Mouse (Mus musculus) cerebellum, adult 2 months (tissue): ENCODE data around the gene Nanos2. TPM values are rescaled to one million over a fixed set of nuclear protein-coding genes. Genes with fewer than 3 reads are reported as not detected.

Source experiments
- DNase-seq, 2 experiments: peaks; one replicate each; pipeline ENCODE4 v3.0.0; 2021
- H3K27ac ChIP-seq: fragments of 200-500 bp; 2 replicates; pipeline ENCODE4 v1.5.1; 2012; ENCODE audit warnings: low read length, control low read depth, inconsistent platforms; ENCODE audit not compliant: insufficient read depth
- H3K27me3 ChIP-seq: fragments of 200-500 bp; 2 replicates; pipeline ENCODE4 v1.6.1; 2012; ENCODE audit warnings: inconsistent platforms, mild to moderate bottlenecking, low read length, moderate library complexity; ENCODE audit not compliant: control insufficient read depth, insufficient read depth
- H3K4me1 ChIP-seq: fragments of 200-500 bp; 2 replicates; pipeline ENCODE4 v1.6.1; 2011; ENCODE audit warnings: low read length; ENCODE audit not compliant: control insufficient read depth, insufficient read depth
- H3K4me3 ChIP-seq: fragments of 200-500 bp; replicated peaks from 2 replicates; pipeline ENCODE3; 2011; ENCODE audit warnings: mild to moderate bottlenecking, low read depth, low read length, control low read depth; ENCODE audit not compliant: insufficient read depth
- CTCF ChIP-seq: fragments of 200-500 bp; IDR thresholded peaks from 2 replicates; pipeline ENCODE4 v1.5.1; 2011; ENCODE audit warnings: low read depth, mild to moderate bottlenecking, control low read depth, low read length, moderate library complexity, borderline replicate concordance; ENCODE audit not compliant: insufficient read depth
- POLR2A ChIP-seq: fragments of 200-500 bp; IDR thresholded peaks from 2 replicates; pipeline ENCODE4 v1.6.1; 2011; ENCODE audit warnings: low read length, control low read depth, borderline replicate concordance; ENCODE audit not compliant: insufficient read depth
- WGBS: fragments of 180-500 bp; shearing (Covaris S2); methylation state at CpG from one replicate; pipeline ENCODE4 v1.1.7; 2018; 5-methylcytosine and 5-hydroxymethylcytosine counted together
- polyA plus RNA-seq: library from polyadenylated mRNA; depleted of rRNA; stranded (reverse); fragments of >200 nt; gene quantifications from 2 replicates; pipeline ENCODE4 v1.2.3, GENCODE M21; 2012

Gene Nanos2
- polyA plus RNA-seq, 1 experiment, result 2.7 TPM

DNA sequence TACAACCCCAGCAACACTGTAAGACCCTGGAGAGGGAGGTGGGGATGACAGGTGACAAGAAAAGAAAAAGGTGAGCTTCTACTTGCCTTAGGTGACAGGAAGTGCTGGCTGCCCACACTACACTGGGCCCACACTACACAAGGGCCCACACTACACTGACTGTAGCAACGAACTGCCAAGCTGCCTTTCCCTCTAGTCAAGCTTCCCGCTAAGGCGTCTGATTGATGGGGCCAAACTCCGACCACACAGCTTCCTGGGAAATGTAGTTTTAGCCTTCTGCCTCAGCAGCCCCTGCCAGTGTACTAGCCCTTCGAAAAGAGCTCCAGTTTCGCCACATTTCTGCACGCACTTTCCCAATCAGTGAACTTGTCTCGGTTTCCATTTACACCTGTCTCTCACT lies 19.6 kb upstream of the Nanos2 start:
- Histone ChIP-seq H3K27me3 (no peaks in the 10 kb centered on the region), H3K4me1 (no peaks in the 10 kb centered on the region), H3K4me3 (no peak overlapping the region), H3K27ac (no peak overlapping the region)
- no peak for DNase-seq
- 12% methylated on average over 8 of the region's 8 CpGs for WGBS
- no peak for TF ChIP-seq CTCF
- TF ChIP-seq POLR2A, result no peak

- Histone ChIP-seq H3K27me3 (no peaks in the 10 kb centered on the region), H3K4me3 (no peak overlapping the region), H3K27ac (no peak overlapping the region), H3K4me1 (no peaks in the 10 kb centered on the region)
- whole genome bisulfite sequencing, result 86% methylated on average over 3 of the region's 3 CpGs
- TF ChIP-seq POLR2A (no peak), CTCF (peak; percentile 11; the same call in 1 of the 2 replicates)
- DNase-seq, result no peak
These were observed 16.2 kb upstream of the Nanos2 start for GRCm38 (mm10) chr7:18970956-18971355.

GRCm38 (mm10) chr7:18978381-18978780 lies 8.8 kb upstream of the Nanos2 start:
- TF ChIP-seq POLR2A (no peak), CTCF (no peak)
- no peak for DNase-seq
- Histone ChIP-seq H3K27me3 (no peaks in the 10 kb centered on the region; the same call in 1 of the 2 replicates), H3K4me3 (no peak overlapping the region), H3K27ac (no peak overlapping the region), H3K4me1 (no peaks in the 10 kb centered on the region)
- 58% methylated on average over 9 of the region's 9 CpGs for WGBS

GRCm38 (mm10) chr7:18986503-18986902 lies 697 bp upstream of the Nanos2 start:
- H3K27me3 ChIP-seq, result no peaks in the 10 kb centered on the region
- no peak for DNase-seq
- H3K4me3 ChIP-seq, result no peak overlapping the region
- WGBS, result 75% methylated on average over 2 of the region's 2 CpGs
- TF ChIP-seq POLR2A, result no peak
- TF ChIP-seq CTCF, result no peak
- H3K27ac ChIP-seq, result no peak overlapping the region
- H3K4me1 ChIP-seq, result no peaks in the 10 kb centered on the region

DNA sequence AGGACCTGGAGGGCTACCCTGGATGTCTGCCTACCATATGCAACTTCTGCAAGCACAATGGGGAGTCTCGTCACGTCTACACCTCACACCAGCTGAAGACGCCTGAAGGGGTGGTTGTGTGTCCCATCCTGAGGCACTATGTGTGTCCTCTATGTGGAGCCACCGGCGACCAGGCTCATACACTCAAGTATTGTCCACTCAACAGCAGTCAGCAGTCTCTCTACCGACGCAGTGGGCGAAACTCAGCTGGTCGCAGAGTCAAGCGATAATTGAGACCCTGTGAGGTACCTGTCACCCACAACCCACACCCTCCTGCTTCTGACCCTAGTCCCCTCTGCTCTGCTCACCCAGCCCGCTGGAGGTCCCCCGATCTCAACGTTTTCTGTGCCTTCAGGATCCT lies 547 bp downstream of the Nanos2 start:
- Histone ChIP-seq H3K4me1 (peaks cover 3% of the 10 kb centered on the region; the same call in 1 of the 2 replicates), H3K27me3 (no peaks in the 10 kb centered on the region), H3K27ac (no peak overlapping the region), H3K4me3 (no peak overlapping the region)
- no peak for DNase-seq
- TF ChIP-seq CTCF, result no peak
- TF ChIP-seq POLR2A, result no peak
- 80% methylated on average over 13 of the region's 13 CpGs for WGBS

DNA sequence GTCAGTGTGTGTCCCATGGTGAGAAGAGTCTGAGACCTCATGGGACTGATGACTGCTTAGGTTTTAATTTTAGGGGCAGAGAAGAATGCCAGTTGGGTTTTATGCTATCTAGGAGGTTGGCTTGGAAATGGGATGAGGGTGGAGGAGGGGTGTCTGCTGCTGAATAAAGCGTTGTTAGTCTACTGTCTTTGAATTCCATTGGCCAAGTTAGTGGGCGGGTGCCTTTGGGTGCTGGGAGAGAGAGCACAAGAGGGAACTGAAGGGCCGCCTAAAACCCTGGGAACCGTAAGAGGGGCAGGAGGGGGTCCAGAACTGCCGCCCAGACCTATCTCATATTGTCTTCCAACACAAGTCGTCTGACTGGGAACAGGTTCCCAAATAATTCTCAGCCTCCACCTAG lies 1.6 kb downstream of the Nanos2 start:
- Histone ChIP-seq H3K4me1 (peaks cover 10% of the 10 kb centered on the region; the same call in 1 of the 2 replicates), H3K4me3 (no peak overlapping the region), H3K27ac (no peak overlapping the region), H3K27me3 (no peaks in the 10 kb centered on the region)
- TF ChIP-seq POLR2A (no peak), CTCF (no peak)
- WGBS, result 81% methylated on average over 6 of the region's 6 CpGs
- DNase-seq, result no peak

- TF ChIP-seq CTCF (peak; percentile 51; the same call in 1 of the 2 replicates), POLR2A (no peak)
- Histone ChIP-seq H3K4me1 (peaks cover 10% of the 10 kb centered on the region; the same call in 1 of the 2 replicates), H3K27ac (peak overlapping the region; percentile 93), H3K27me3 (no peaks in the 10 kb centered on the region), H3K4me3 (peak overlapping the region; percentile 69)
- DNase-seq, result peak; percentile 66 to 71
- WGBS, result under 1% methylated on average over 5 of the region's 5 CpGs
These were observed 2.8 kb downstream of the Nanos2 start for GRCm38 (mm10) chr7:18989995-18990394.

DNA sequence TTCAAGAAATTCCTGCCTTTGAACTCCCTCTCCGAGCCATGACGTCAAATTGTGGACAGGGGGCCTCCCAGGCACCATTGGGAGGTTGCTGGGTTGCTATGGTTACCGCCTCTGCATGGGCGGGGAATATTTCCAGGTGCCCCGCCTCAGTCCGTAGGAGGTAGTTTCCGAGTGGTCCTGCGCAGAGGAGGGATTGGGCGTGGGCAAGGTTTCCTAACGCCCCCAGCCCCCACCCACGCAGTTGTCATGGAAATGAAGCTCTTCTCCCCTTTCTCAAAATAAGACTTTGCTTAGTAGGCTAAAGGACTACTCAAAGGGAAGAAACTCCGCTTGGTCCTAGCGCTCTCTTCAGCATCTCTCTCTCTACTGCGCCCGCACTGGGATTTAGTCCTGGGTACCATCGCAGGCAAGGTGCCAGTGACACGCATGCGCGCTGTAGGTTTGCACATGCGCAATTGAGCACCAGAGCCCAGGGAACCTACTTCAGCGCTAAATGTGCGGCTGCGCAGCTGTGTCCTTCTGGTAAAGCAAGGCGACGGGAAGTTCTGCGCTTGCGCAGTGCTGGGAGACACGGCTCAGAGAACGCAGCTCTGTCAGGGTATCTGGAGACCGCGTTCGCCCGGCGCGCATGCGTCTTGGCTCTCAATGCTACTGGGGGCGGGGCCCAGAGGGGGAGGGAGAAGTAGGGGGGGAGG lies 3.5 kb downstream of the Nanos2 start, which contains the start of gene Mypop:
TSS of gene Mypop (plus strand) at position 645 of the 695 bp plus-strand sequence.
- Histone ChIP-seq H3K27me3 (no peaks in the 10 kb centered on the region), H3K4me1 (peaks cover 10% of the 10 kb centered on the region; the same call in 1 of the 2 replicates), H3K4me3 (peak within 1 kb of the TSS; percentile 80), H3K27ac (peak within 1 kb of the TSS; percentile 93)
- under 1% methylated on average over 37 of the region's 37 CpGs for WGBS
- peak; percentile 100 for DNase-seq
- TF ChIP-seq POLR2A (peak; percentile 95; the same call in 1 of the 2 replicates), CTCF (no peak)
